Mouse (Mus musculus) G1E (cell line): Measurements from ENCODE around the gene Igsf3. TPM values are rescaled to one million over a fixed set of nuclear protein-coding genes. Genes with fewer than 3 reads are reported as not detected.

Source experiments
- ATAC-seq: 2 replicates; pipeline ENCODE4 v1.8.0; 2016; ENCODE audit warnings: mild to moderate bottlenecking; ENCODE audit not compliant: insufficient number of reproducible peaks, poor library complexity, low FRiP score, severe bottlenecking; ENCODE audit errors: extremely low read depth
- DNase-seq: peaks from one replicate; pipeline ENCODE4 v3.0.0; 2012; ENCODE audit warnings: low spot score
- H3K27me3 ChIP-seq: 2 replicates; pipeline ENCODE4 v1.6.1; 2012; ENCODE audit warnings: mild to moderate bottlenecking, low read length, inconsistent platforms; ENCODE audit not compliant: insufficient read depth
- H3K36me3 ChIP-seq: replicated peaks from 2 replicates; pipeline ENCODE3; 2012; ENCODE audit warnings: mild to moderate bottlenecking, inconsistent platforms
- H3K4me1 ChIP-seq: 2 replicates; pipeline ENCODE4 v1.6.1; 2012; ENCODE audit warnings: low read depth, low read length, inconsistent platforms, mixed read lengths; ENCODE audit not compliant: insufficient read depth
- H3K4me3 ChIP-seq: 2 replicates; pipeline ENCODE4 v1.5.1; 2012; ENCODE audit warnings: low read depth, mild to moderate bottlenecking, inconsistent platforms, low read length, moderate library complexity, mixed read lengths
- H3K9me3 ChIP-seq: replicated peaks from 2 replicates; pipeline ENCODE4 v1.6.1; 2012; ENCODE audit warnings: inconsistent platforms
- CTCF ChIP-seq: IDR thresholded peaks from 2 replicates; pipeline ENCODE4 v1.5.1; 2012; ENCODE audit warnings: low read depth, low read length, inconsistent platforms, mixed read lengths
- GATA1 ChIP-seq: IDR thresholded peaks from 2 replicates; pipeline ENCODE4 v1.6.1; 2012; ENCODE audit warnings: borderline replicate concordance, low read length, inconsistent platforms, mixed read lengths
- GATA2 ChIP-seq: IDR thresholded peaks from 2 replicates; pipeline ENCODE4 v1.6.1; 2012; ENCODE audit warnings: low read depth, low read length, inconsistent platforms, borderline replicate concordance
- POLR2AphosphoS5 ChIP-seq: IDR thresholded peaks from 2 replicates; pipeline ENCODE4 v1.6.1; 2012; ENCODE audit warnings: low read depth, low read length, inconsistent platforms; ENCODE audit not compliant: insufficient replicate concordance
- TAL1 ChIP-seq: conservative IDR thresholded peaks from 2 replicates; pipeline ENCODE4 v1.6.1; 2012; ENCODE audit warnings: low read depth, low read length, inconsistent platforms, mixed read lengths
- polyA plus RNA-seq: library from polyadenylated mRNA; stranded (reverse); fragments of >175 nt; gene quantifications from 2 replicates; pipeline ENCODE4 v1.2.3, GENCODE M21; 2012
- total RNA-seq, 2 experiments: library from RNA; stranded (forward) in 1 of 2; stranded (reverse) in 1 of 2; fragments of 200-1000 nt in 1 of 2; fragments of >200 nt in 1 of 2; fragmentation: Nextera tagmentation in 1 of 2; gene quantifications; 2 replicates each; pipeline ENCODE4 v1.2.3; 2014 to 2017

Gene Igsf3
- total and polyA plus RNA-seq, 3 experiments = 14.6 to 33.0 (median 19.1) TPM

- ATAC-seq = no peak
- Histone ChIP-seq H3K4me1 (peaks cover 45% of the 10 kb centered on the region), H3K36me3 (peaks cover 94% of the 10 kb centered on the region), H3K27me3 (no peaks in the 10 kb centered on the region), H3K9me3 (no peaks in the 10 kb centered on the region), H3K4me3 (no peak overlapping the region)
- TF ChIP-seq GATA1 (no peak), CTCF (no peak), TAL1 (no peak), GATA2 (no peak)
- no peak for DNase-seq
Measured at GRCm38 (mm10) chr3:101397422-101397821, 20.5 kb downstream of the Igsf3 start.

GRCm38 (mm10) chr3:101398071-101398786 is 21.3 kb downstream of the Igsf3 start:
- no peak for DNase-seq
- no peaks in the 10 kb centered on the region for H3K9me3 ChIP-seq
- peaks cover 50% of the 10 kb centered on the region for H3K4me1 ChIP-seq
- peaks cover 92% of the 10 kb centered on the region for H3K36me3 ChIP-seq
- TF ChIP-seq TAL1 (no peak), POLR2AphosphoS5 (no peak), CTCF (no peak), GATA1 (no peak), GATA2 (no peak)
- no peak for ATAC-seq
- H3K4me3 ChIP-seq = no peak overlapping the region
- no peaks in the 10 kb centered on the region for H3K27me3 ChIP-seq

- ATAC-seq = 0 out of 2 replicates have a peak, but pooled peaks have one; percentile 22
Measured at GRCm38 (mm10) chr3:101398877-101399276, 22.0 kb downstream of the Igsf3 start.

GRCm38 (mm10) chr3:101401501-101401900 is 24.6 kb downstream of the Igsf3 start:
- no peak for DNase-seq
- no peaks in the 10 kb centered on the region for H3K27me3 ChIP-seq
- TF ChIP-seq GATA2 (no peak), POLR2AphosphoS5 (no peak), TAL1 (no peak), GATA1 (no peak), CTCF (no peak)
- no peak for ATAC-seq
- H3K4me3 ChIP-seq = no peak overlapping the region
- peaks cover 77% of the 10 kb centered on the region for H3K36me3 ChIP-seq
- H3K9me3 ChIP-seq = no peaks in the 10 kb centered on the region
- H3K4me1 ChIP-seq = peaks cover 65% of the 10 kb centered on the region

More at GRCm38 (mm10) chr3:101398877-101399276, 22.0 kb downstream of the Igsf3 start:
- Histone ChIP-seq H3K4me3 (no peak overlapping the region), H3K4me1 (peaks cover 57% of the 10 kb centered on the region), H3K36me3 (peaks cover 92% of the 10 kb centered on the region), H3K27me3 (no peaks in the 10 kb centered on the region), H3K9me3 (no peaks in the 10 kb centered on the region)
- no peak for DNase-seq
- TF ChIP-seq CTCF = no peak
- TF ChIP-seq POLR2AphosphoS5 = no peak
- no peak for TF ChIP-seq GATA2
- TF ChIP-seq TAL1 = no peak
- no peak for TF ChIP-seq GATA1

- H3K36me3 ChIP-seq = peaks cover 49% of the 10 kb centered on the region
- peaks cover 71% of the 10 kb centered on the region for H3K4me1 ChIP-seq
- no peak for DNase-seq
- no peaks in the 10 kb centered on the region for H3K27me3 ChIP-seq
- TF ChIP-seq GATA1 = no peak
- no peak for TF ChIP-seq TAL1
- no peak for TF ChIP-seq POLR2AphosphoS5
- no peak for TF ChIP-seq GATA2
- no peak for TF ChIP-seq CTCF
- H3K9me3 ChIP-seq = no peaks in the 10 kb centered on the region
- peak overlapping the region; percentile 14; the same call in 1 of the 2 replicates for H3K4me3 ChIP-seq
- no peak for ATAC-seq
Measured at GRCm38 (mm10) chr3:101404620-101405415, 27.9 kb downstream of the Igsf3 start.

GRCm38 (mm10) chr3:101405495-101405894 is 28.6 kb downstream of the Igsf3 start:
- TF ChIP-seq TAL1 = no peak
- TF ChIP-seq GATA2 = no peak
- DNase-seq (no peak), ATAC-seq (no peak)
- no peaks in the 10 kb centered on the region for H3K9me3 ChIP-seq
- no peak overlapping the region for H3K4me3 ChIP-seq
- peaks cover 78% of the 10 kb centered on the region for H3K4me1 ChIP-seq
- H3K27me3 ChIP-seq = no peaks in the 10 kb centered on the region
- peaks cover 47% of the 10 kb centered on the region for H3K36me3 ChIP-seq
